Mouse (Mus musculus) liver, adult (tissue): ENCODE data around the gene Rhbdf2.

Source experiments
- GATA4 ChIP-seq: IDR thresholded peaks from 2 replicates; pipeline ENCODE4 v1.6.1; 2014; ENCODE audit warnings: mild to moderate bottlenecking, low read length; ENCODE audit not compliant: insufficient replicate concordance

Gene Rhbdf2

DNA sequence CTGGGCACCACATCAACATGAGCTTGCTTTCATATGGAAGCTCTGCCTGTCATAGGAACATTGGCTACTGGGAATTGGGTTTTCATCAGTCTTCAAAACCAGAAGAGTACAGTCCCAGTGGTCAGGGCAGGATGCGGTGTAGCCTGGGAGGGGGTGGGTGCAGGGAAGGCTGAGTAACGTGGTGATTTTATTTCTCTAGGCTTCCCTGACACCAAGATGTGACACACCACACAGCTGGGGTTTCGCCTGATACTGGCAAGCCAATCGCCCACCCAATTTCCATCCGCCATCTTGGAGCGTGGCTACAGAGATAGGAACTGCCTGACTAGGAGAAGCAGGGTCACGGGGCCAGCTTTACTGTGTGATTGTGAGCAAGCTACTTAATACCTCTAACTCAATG is 8.2 kb downstream of the Rhbdf2 start:
- TF ChIP-seq GATA4 = no peak

DNA sequence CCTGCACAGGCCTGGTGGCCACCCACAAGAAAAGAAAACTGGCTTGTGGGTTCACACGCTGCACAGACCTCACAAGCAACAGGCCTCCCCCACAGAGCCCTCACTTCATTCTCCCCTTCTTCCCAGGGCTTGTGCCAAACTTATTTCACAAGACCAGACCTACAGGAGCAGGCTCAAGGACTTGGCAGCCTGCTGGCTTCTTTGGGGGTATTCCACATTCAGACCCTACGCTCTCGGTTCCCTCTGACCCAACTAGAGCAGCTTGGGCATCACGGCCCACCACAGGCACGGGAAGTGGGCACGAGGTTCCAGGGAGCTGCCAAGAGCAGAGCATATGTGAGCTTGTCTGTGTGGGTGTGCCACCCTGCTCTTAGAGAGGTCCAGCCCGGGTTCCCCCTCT is 9.2 kb downstream of the Rhbdf2 start:
- TF ChIP-seq GATA4 = no peak

DNA sequence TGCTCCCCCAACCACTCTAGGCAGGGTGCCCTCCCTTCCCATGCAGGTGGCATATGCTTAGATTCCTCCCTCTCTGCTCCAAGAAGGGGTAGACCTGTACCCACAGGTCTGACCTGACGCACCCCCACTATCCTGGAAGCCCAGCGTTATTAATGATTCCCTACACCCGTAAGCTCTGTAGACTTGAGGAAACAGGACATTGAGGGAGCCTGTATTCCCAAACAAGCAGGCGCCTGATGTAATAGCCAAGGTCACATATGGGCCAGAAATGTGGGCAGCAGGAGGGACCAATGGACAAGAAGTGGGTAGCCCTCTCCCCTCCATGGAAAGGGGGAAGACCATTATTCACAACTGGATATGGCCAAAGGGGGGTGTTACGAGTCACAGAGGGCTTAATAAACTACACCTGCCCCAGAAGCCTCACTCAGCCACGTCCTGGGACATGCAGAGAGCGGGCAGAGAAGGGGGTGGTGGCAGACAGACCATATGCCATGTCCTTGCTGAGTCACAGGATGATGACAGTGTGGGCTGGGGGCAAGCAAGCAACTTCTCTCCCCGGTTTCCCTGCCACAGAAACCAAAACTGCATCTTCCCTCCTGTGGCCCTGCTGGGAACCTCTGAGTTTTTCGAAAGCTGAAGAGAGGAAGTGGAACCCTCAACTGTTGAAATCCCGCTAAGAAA is 10.2 kb downstream of the Rhbdf2 start:
- TF ChIP-seq GATA4 = no peak

DNA sequence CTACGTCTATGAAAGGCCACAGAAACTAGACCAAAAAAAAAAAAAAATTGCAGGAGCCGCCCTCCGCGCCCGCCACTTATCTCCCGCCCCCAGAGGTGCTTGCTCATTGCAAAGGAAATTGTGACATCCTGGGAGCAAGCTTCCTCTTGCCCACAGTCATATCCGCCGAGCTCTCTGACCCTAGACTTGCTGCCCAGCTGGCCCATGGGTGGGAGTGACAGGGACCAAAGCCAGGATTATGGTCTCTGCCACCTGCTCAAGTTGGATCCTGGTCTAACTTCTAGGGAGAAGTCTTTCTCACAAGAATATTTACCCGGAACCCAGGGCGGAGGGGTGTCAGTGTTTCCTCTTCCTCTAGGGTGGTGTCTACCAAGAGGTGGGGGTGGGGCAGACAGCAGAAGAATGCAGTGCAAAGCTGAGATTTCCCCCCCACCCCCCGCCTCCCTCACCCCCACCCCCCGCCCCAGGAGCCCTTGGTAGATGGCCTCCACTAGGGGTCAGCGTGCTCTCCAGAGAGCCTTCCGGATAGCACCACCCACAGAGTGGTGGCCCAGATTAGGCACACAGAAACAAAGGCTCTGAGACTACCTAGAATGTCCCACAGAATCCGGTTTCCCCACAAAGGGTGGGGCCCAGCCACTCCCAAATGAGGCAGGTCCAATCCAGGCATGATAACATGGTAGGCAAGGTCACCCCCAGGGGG is 10.9 kb downstream of the Rhbdf2 start:
- peak; percentile 33; the same call in 1 of the 2 replicates for TF ChIP-seq GATA4

DNA sequence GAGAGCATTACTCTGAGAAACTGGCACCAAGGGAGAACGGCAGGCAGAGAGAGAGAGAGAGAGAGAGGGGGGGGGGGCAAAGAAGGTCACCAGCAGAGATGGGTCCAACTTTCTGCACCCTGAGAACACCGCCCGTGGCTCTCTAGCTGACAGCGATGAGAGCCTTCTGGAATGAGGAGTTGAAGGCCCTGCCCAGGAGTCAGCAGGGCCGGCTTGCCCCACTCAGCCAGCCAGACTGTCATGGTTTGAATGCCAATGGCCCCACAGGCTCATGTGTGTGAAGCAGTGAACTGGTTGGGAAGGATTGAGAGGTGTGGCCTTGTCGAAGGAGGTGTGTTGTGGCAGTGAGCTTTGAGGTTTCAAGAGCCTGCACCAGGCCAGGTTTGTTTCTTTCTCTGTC is 13.6 kb downstream of the Rhbdf2 start:
- TF ChIP-seq GATA4 = no peak

DNA sequence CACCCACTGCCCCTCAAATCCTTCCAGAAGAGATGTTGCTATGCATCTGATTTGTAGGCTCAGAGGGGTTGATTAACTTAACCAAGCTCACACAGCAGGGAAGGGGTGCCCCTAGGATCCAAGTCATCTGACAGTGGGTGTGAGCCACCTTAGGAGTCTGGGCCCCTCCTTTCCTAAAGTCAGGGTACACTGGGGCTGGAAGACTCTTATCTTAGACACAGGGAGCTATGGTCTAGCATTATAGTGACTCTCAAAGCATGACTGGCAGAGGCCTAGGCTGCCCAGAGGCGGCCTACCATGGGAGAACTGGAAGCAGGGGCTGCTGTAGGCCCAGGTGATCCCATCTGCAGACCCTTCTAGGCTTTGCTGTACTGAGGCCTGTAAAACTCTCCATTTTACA is 14.3 kb downstream of the Rhbdf2 start:
- TF ChIP-seq GATA4 = no peak

DNA sequence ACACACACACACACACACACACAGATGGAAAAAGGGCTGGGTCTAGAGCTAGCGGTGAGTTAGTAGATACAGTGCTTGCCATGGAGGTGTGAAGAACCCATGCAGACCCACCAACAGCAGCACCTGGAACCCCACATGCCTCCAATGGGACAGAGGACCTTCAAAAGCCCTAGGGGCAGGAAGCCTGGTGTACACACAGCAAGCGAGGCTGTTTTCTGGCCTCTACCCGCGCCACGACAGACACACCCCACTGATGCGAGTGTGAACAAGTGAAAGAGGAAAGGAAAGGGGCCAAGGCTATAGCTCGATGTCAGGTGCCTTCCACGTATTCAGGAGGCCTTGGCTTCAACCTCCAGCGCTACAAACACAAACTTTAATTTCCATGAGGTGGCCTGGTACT is 14.9 kb downstream of the Rhbdf2 start:
- TF ChIP-seq GATA4 = no peak

DNA sequence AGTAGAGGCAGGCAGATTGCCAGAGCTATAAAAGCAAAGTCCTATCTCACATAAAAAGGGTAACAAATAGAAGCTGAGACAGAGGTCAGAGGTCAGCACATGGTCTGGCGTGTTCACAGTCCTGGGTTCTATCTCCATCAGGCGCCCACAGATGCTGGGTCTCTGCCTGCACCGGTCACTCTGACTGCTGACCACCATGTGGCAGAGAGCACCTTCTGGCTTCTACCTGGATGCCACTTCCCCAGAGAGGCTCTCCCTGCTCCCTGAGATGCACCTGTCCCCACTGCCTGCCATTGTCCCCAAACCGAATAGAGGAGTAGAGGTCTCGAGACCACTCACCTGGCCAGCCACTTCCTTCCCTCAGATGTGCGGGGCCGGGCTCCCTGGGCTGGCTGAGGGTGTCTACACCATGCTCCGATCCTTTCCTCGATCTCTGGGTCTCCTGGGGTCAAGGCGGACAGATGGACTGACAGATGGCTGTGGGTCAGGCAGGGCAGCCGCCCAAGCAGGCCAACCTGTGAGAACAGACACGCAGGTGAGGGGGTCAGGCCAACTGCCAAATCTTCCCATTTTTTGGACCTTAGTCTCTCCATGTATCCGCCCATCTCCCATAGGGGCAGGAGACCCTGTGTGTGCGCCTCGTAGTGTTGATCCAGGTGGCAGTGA is 16.7 kb downstream of the Rhbdf2 start:
- TF ChIP-seq GATA4 = no peak

DNA sequence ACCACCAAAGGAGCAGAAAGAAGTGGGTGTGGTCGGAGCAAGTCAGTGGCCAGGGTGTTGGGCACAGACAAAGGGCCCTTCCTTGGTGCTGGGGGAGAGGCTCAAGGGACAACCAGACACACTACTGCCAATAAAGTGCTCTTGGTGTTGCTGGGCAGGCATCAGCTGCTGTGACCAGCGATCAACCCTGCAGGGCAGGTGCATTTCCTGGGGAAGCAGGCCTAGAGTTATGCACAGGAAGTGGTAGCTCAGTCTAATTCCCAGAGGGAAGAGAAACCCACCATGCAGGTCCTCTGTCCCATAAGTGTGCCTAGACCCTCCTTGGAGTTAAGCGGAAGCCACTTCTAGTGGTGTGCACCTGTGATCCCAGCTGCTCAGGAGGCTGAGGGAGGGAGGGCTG is 19.1 kb downstream of the Rhbdf2 start:
- TF ChIP-seq GATA4 = no peak

DNA sequence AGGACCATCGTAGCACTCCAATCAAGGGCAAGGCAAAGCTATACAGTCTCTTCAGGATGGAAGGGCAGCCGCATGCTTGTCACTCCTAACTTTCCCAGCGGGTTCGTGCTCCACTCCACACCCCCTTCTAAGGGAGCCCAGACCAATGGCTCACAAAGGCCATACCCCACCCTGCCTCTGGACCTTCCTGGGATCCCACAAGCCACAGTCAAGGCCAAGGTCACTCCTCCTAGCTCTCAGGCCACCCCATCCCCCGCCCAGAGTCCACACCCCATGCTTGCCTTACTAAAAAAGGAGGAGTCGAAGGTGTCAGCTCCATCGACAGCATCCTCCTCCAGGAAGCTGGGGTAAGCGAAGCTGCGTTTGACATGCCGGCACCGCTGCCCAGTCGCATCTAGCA is 22.7 kb downstream of the Rhbdf2 start:
- TF ChIP-seq GATA4 = no peak

DNA sequence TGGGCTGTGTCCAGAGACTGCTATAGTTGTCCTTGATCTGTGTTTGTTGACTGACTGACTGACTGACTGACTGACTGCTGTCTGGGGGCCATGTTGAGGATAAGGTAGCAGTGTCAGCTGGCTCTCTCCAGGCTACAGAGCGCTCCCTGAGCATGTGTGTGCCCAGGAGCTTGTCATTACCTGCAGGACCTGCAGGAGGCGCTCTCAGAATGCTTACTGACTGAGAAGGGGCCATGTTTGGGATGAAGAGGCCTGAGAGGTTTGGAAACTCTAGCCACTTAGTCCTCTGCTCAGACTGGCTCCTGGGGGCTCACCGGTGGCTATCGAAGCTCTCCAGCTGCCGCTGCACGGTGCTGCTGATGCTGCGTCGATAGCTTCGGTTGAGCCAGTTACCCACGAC is 23.5 kb downstream of the Rhbdf2 start:
- TF ChIP-seq GATA4 = no peak

DNA sequence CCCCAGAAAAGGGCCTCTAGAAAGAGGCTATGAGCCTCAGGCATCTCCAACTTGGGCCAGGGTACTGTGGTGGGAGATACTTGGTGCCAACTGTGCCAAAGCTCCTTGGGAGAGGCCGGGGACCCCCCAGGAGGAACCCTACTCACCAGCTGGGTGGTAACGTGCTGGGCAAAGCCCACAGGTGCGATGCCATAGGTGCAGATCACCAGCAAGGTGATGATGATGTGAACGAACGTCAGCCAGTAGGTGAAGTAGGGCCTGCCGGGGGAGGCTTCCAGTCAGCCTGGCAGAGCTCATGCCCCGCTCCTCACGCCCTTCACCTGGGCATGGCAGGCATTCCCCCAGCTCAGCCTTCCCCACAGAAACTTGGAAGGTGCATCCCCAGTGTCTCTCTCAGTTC is 24.8 kb downstream of the Rhbdf2 start:
- no peak for TF ChIP-seq GATA4

DNA sequence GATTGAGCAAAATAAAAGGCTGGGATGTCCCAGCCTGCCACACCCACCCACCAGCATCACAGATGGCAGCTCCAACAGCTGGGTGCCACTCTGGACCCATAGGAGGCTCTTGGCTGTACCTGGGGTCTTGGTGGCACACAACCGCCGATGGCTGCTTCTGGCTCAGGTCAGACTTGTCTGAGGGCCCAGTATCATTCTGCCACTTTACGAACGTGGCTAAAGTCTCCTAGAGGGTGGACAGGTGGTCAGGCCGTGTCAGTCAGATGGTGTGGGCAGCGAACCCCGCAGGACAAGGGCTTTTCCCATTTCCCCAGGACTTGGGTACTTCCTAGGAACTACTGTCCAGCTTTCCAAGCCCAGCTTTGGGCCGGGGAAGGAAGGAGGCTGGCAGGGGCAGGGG is 25.7 kb downstream of the Rhbdf2 start:
- no peak for TF ChIP-seq GATA4

DNA sequence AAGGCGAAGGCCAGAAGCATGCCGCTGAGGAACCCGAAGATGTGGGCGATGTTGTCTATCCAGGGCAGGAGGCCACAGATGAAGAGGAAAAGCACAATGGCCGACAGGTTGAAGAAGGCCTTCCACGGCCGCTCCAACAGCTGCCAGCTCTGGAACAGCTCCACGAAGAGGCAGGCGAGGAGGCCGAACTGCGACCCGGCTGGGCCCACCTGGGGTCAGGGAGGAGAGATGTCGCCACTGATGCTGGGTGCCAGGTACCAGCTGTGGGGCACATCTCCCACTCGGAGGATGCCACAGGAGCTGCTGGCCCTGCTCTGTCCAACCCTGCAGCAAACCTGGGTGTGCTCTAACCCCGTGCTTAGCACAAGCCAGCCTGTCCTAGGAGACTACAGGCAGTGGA is 27.6 kb downstream of the Rhbdf2 start:
- TF ChIP-seq GATA4 = no peak

DNA sequence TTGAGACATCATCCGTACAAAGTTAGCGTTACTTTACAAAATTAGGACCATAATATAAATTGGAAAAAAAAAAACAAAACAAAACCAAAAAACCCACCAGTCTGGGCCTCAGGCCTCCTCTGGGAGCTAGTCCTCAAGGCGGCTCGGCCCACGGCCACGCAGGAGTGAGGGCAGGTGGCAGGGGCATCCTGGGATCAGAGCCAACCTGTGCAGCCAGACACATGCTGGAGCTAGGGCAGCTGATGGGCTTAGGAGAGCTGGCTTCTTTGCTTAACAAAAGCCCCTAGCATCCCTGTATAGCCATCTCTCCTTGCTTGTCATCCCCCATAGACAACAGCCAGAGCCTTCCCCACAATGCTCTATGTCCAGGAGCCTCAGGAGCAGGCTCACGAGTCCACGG is 28.6 kb downstream of the Rhbdf2 start:
- TF ChIP-seq GATA4 = no peak

DNA sequence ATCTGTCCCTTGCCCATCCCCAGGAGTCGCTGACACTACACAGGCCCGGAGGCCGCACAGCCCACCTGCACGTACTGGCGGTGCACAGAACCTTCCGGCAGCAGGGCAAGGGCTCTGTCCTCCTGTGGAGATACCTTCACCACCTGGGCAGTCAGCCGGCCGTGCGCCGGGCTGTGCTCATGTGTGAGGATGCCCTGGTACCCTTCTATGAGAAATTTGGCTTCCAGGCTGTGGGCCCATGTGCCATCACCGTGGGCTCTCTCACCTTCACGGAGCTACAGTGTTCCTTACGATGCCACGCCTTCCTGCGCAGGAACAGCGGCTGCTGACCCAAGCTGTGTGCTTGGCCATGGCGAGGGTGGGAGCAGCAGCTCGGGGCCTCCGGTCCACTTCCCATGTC is 30.1 kb downstream of the Rhbdf2 start:
- no peak for TF ChIP-seq GATA4

DNA sequence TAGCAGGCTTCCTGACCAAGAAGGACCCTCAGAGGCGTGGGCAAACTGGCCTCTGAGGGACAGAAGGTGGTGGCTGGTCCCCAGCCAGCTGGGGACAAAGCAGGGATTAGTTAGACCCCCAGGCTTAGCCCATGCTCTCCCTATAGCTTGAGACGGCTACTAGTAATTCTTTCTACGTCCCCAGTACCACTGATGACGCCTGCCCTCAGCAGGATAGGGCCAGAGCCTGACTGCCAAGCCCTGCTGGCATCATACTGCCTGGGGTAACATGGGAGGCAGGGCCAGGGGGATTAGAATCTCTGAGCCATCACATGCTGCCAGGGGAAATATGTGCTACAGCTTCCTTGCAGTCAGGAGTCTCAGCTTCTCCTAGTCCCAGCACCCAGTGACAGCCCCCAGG is 33.5 kb downstream of the Rhbdf2 start:
- TF ChIP-seq GATA4 = no peak

DNA sequence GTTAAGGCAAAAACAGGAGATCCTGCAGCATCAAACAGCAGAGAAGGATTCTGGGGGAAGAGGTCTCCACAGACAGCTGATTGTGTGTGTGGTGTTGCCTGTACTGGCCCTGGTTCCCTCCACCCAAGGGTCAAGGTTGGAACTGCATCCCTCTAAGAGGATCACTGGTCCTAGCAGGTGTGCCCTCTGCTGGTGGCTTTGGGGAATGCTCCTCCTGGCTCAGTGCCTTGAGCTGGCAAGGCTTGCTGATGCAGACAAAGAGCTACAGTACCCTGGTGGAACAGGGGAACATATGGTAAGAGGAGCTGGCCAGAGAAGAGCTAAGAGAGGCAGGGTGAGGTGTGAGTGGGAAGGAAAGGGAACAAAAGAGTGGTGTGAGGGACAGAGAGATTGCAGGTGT is 34.4 kb downstream of the Rhbdf2 start:
- no peak for TF ChIP-seq GATA4
